Mouse (Mus musculus) heart, embryonic 13.5 days (tissue): Measurements from ENCODE around the gene Tle1. TPM values are rescaled to one million over a fixed set of nuclear protein-coding genes. Genes with fewer than 3 reads are reported as not detected.
A peak's percentile ranks its signal among the peaks of the same experiment; 100 is the strongest.

Source experiments
- ATAC-seq: fragments of 200-750 bp; cut with Nextera tagmentation; 2 replicates; pipeline ENCODE4 v1.8.0; 2017; ENCODE audit warnings: moderate TSS enrichment; ENCODE audit not compliant: insufficient number of reproducible peaks, low FRiP score, low TSS enrichment; ENCODE audit errors: extremely low read depth
- H3K27ac ChIP-seq: fragments of 300-500 bp; sonication (generic); replicated peaks from 2 replicates; pipeline ENCODE4 v1.5.1; 2015; ENCODE audit warnings: moderate library complexity, mild to moderate bottlenecking, inconsistent platforms
- H3K27me3 ChIP-seq: fragments of 300-500 bp; sonication (generic); replicated peaks from 2 replicates; pipeline ENCODE4 v1.6.1; 2015; ENCODE audit warnings: mild to moderate bottlenecking, inconsistent platforms
- H3K36me3 ChIP-seq: fragments of 300-500 bp; sonication (generic); 2 replicates; pipeline ENCODE4 v1.6.1; 2015; ENCODE audit warnings: mild to moderate bottlenecking, inconsistent platforms
- H3K4me1 ChIP-seq: fragments of 300-500 bp; sonication (generic); 2 replicates; pipeline ENCODE4 v1.6.1; 2015; ENCODE audit warnings: inconsistent platforms
- H3K4me2 ChIP-seq: fragments of 300-500 bp; sonication (generic); 2 replicates; pipeline ENCODE4 v1.6.1; 2015; ENCODE audit warnings: inconsistent platforms, mild to moderate bottlenecking, moderate library complexity
- H3K4me3 ChIP-seq: fragments of 300-500 bp; sonication (generic); 2 replicates; pipeline ENCODE4 v1.5.1; 2015; ENCODE audit warnings: moderate library complexity, mild to moderate bottlenecking, inconsistent platforms
- H3K9ac ChIP-seq: fragments of 300-500 bp; sonication (generic); 2 replicates; pipeline ENCODE4 v1.6.1; 2015; ENCODE audit warnings: inconsistent platforms, mild to moderate bottlenecking, moderate library complexity
- H3K9me3 ChIP-seq: fragments of 300-500 bp; sonication (generic); 2 replicates; pipeline ENCODE4 v1.6.1; 2016; ENCODE audit warnings: inconsistent platforms
- WGBS: fragments of 180-500 bp; shearing (Covaris S2); methylation state at CpG from one replicate; pipeline ENCODE4 v1.1.7; 2015; ENCODE audit warnings: mixed read lengths; 5-methylcytosine and 5-hydroxymethylcytosine counted together
- polyA plus RNA-seq: library from polyadenylated mRNA; unstranded; fragments of >200 nt; fragmentation: Nextera tagmentation; extraction: Ambion mirVana; gene quantifications from 2 replicates; pipeline ENCODE4 v1.2.1, GENCODE M21; 2015

Tle1 gene
- polyA plus RNA-seq, 1 experiment from 2014 or later: 6.6 TPM

- Histone ChIP-seq H3K36me3 (peaks cover 9% of the 10 kb centered on the region), H3K9me3 (no peaks in the 10 kb centered on the region), H3K27ac (no peak overlapping the region), H3K9ac (no peak overlapping the region), H3K4me3 (no peak overlapping the region), H3K4me2 (peak overlapping the region; percentile 9; the same call in 1 of the 2 replicates), H3K27me3 (peaks cover 74% of the 10 kb centered on the region), H3K4me1 (peaks cover 63% of the 10 kb centered on the region)
- no peak for ATAC-seq
- 48% methylated on average over 6 of the region's 6 CpGs for WGBS
These were observed 5.4 kb downstream of the Tle1 start for GRCm38 (mm10) chr4:72195116-72195835.

GRCm38 (mm10) chr4:72193276-72193675, 7.4 kb downstream of the Tle1 start:
- H3K9ac ChIP-seq: no peak overlapping the region
- H3K27me3 ChIP-seq: peaks cover 92% of the 10 kb centered on the region
- H3K4me3 ChIP-seq: no peak overlapping the region
- WGBS: 28% methylated on average over 1 of the region's 1 CpGs
- H3K4me1 ChIP-seq: peaks cover 51% of the 10 kb centered on the region
- H3K9me3 ChIP-seq: no peaks in the 10 kb centered on the region
- no peak overlapping the region for H3K4me2 ChIP-seq
- H3K36me3 ChIP-seq: peaks cover 11% of the 10 kb centered on the region
- ATAC-seq: 0 out of 2 replicates have a peak, but pooled peaks have one; percentile 31
- no peak overlapping the region for H3K27ac ChIP-seq

- WGBS: 80% methylated on average over 5 of the region's 5 CpGs
- Histone ChIP-seq H3K9ac (no peak overlapping the region), H3K9me3 (no peaks in the 10 kb centered on the region), H3K4me3 (no peak overlapping the region), H3K27ac (no peak overlapping the region), H3K36me3 (peaks cover 6% of the 10 kb centered on the region), H3K27me3 (peaks cover 93% of the 10 kb centered on the region), H3K4me2 (no peak overlapping the region), H3K4me1 (no peaks in the 10 kb centered on the region)
- no peak for ATAC-seq
These were observed 16.2 kb downstream of the Tle1 start for GRCm38 (mm10) chr4:72184476-72184875.

- ATAC-seq: no peak
- H3K9me3 ChIP-seq: no peaks in the 10 kb centered on the region
- H3K36me3 ChIP-seq: peaks cover 4% of the 10 kb centered on the region
- no peak overlapping the region for H3K9ac ChIP-seq
- no peaks in the 10 kb centered on the region for H3K4me1 ChIP-seq
- H3K4me2 ChIP-seq: no peak overlapping the region
- H3K27ac ChIP-seq: no peak overlapping the region
- H3K4me3 ChIP-seq: no peak overlapping the region
- H3K27me3 ChIP-seq: peaks cover 84% of the 10 kb centered on the region
These were observed 18.3 kb downstream of the Tle1 start for GRCm38 (mm10) chr4:72182343-72182988.

- Histone ChIP-seq H3K4me3 (no peak overlapping the region), H3K9ac (no peak overlapping the region), H3K27me3 (peaks cover 55% of the 10 kb centered on the region), H3K4me2 (no peak overlapping the region), H3K27ac (no peak overlapping the region), H3K36me3 (peaks cover 14% of the 10 kb centered on the region), H3K4me1 (no peaks in the 10 kb centered on the region), H3K9me3 (no peaks in the 10 kb centered on the region)
- 82% methylated on average over 1 of the region's 1 CpGs for WGBS
- no peak for ATAC-seq
These were observed 24.8 kb downstream of the Tle1 start for GRCm38 (mm10) chr4:72175943-72176342.

GRCm38 (mm10) chr4:72168267-72168666, 32.5 kb downstream of the Tle1 start:
- H3K27me3 ChIP-seq: peaks cover 48% of the 10 kb centered on the region
- H3K4me2 ChIP-seq: no peak overlapping the region
- no peaks in the 10 kb centered on the region for H3K9me3 ChIP-seq
- no peak overlapping the region for H3K4me3 ChIP-seq
- H3K27ac ChIP-seq: no peak overlapping the region
- WGBS: 34% methylated on average over 1 of the region's 1 CpGs
- H3K4me1 ChIP-seq: peaks cover 3% of the 10 kb centered on the region; the same call in 1 of the 2 replicates
- no peak overlapping the region for H3K9ac ChIP-seq
- ATAC-seq: no peak
- H3K36me3 ChIP-seq: peaks cover 19% of the 10 kb centered on the region

- H3K36me3 ChIP-seq: peaks cover 21% of the 10 kb centered on the region
- 44% methylated on average over 2 of the region's 2 CpGs for WGBS
- peaks cover 49% of the 10 kb centered on the region for H3K27me3 ChIP-seq
- H3K9ac ChIP-seq: no peak overlapping the region
- no peak overlapping the region for H3K27ac ChIP-seq
- H3K4me3 ChIP-seq: no peak overlapping the region
- peaks cover 3% of the 10 kb centered on the region; the same call in 1 of the 2 replicates for H3K4me1 ChIP-seq
- no peak overlapping the region for H3K4me2 ChIP-seq
- ATAC-seq: no peak
- no peaks in the 10 kb centered on the region for H3K9me3 ChIP-seq
These were observed 32.9 kb downstream of the Tle1 start for GRCm38 (mm10) chr4:72167761-72168229.

- no peak for ATAC-seq
- Histone ChIP-seq H3K4me3 (no peak overlapping the region), H3K4me2 (no peak overlapping the region), H3K9me3 (no peaks in the 10 kb centered on the region), H3K36me3 (peaks cover 21% of the 10 kb centered on the region), H3K27me3 (peaks cover 49% of the 10 kb centered on the region), H3K9ac (no peak overlapping the region), H3K4me1 (peaks cover 3% of the 10 kb centered on the region; the same call in 1 of the 2 replicates), H3K27ac (no peak overlapping the region)
- 86% methylated on average over 3 of the region's 3 CpGs for WGBS
These were observed 33.5 kb downstream of the Tle1 start for GRCm38 (mm10) chr4:72167171-72167570.

GRCm38 (mm10) chr4:72166561-72166960, 34.2 kb downstream of the Tle1 start:
- peaks cover 55% of the 10 kb centered on the region for H3K27me3 ChIP-seq
- 85% methylated on average over 2 of the region's 2 CpGs for WGBS
- no peak overlapping the region for H3K4me3 ChIP-seq
- no peak for ATAC-seq
- H3K36me3 ChIP-seq: peaks cover 21% of the 10 kb centered on the region
- peaks cover 9% of the 10 kb centered on the region for H3K4me1 ChIP-seq
- no peak overlapping the region for H3K27ac ChIP-seq
- H3K4me2 ChIP-seq: no peak overlapping the region
- no peak overlapping the region for H3K9ac ChIP-seq
- H3K9me3 ChIP-seq: no peaks in the 10 kb centered on the region

- H3K9me3 ChIP-seq: no peaks in the 10 kb centered on the region
- ATAC-seq: no peak
- 94% methylated on average over 9 of the region's 9 CpGs for WGBS
- no peak overlapping the region for H3K4me3 ChIP-seq
- no peak overlapping the region for H3K9ac ChIP-seq
- H3K27ac ChIP-seq: no peak overlapping the region
- no peak overlapping the region for H3K4me2 ChIP-seq
- peaks cover 21% of the 10 kb centered on the region for H3K36me3 ChIP-seq
- peaks cover 53% of the 10 kb centered on the region for H3K27me3 ChIP-seq
- H3K4me1 ChIP-seq: peaks cover 16% of the 10 kb centered on the region
These were observed 35.0 kb downstream of the Tle1 start for GRCm38 (mm10) chr4:72165765-72166164.

GRCm38 (mm10) chr4:72162445-72163218, 38.1 kb downstream of the Tle1 start:
- no peak overlapping the region for H3K4me2 ChIP-seq
- peaks cover 23% of the 10 kb centered on the region for H3K36me3 ChIP-seq
- H3K27ac ChIP-seq: no peak overlapping the region
- peaks cover 21% of the 10 kb centered on the region for H3K4me1 ChIP-seq
- 86% methylated on average over 4 of the region's 4 CpGs for WGBS
- H3K9ac ChIP-seq: no peak overlapping the region
- peaks cover 53% of the 10 kb centered on the region for H3K27me3 ChIP-seq
- ATAC-seq: no peak
- H3K4me3 ChIP-seq: no peak overlapping the region
- H3K9me3 ChIP-seq: no peaks in the 10 kb centered on the region
